Mouse (Mus musculus) macrophage (primary cell): ENCODE measurements around the gene Trcg1. TPM values are rescaled to one million over a fixed set of nuclear protein-coding genes. Genes with fewer than 3 reads are reported as not detected.

Experiments
- H3K27ac ChIP-seq: fragments of 350-480 bp; formaldehyde crosslinking; 2 replicates; pipeline ENCODE4 v1.9.0; 2021
- H3K36me3 ChIP-seq: fragments of 350-480 bp; formaldehyde crosslinking; 2 replicates; pipeline ENCODE4 v1.9.0; 2021; ENCODE audit errors: inconsistent target
- H3K4me3 ChIP-seq: fragments of 350-480 bp; formaldehyde crosslinking; 2 replicates; pipeline ENCODE4 v1.9.0; 2021; ENCODE audit errors: inconsistent target
- H3K79me2 ChIP-seq: fragments of 350-480 bp; formaldehyde crosslinking; 2 replicates; pipeline ENCODE4 v1.9.0; 2021; ENCODE audit errors: inconsistent target
- WGBS: methylation state at CpG from one replicate; pipeline ENCODE4 v1.1.7; 2026; ENCODE audit warnings: inconsistent platforms; ENCODE audit not compliant: missing documents; 5-methylcytosine and 5-hydroxymethylcytosine counted together
- polyA plus RNA-seq: library from polyadenylated mRNA; stranded (reverse); fragments of 250-400 nt; gene quantifications from 3 replicates; pipeline ENCODE4 v1.2.4, GENCODE M21; 2018; ENCODE audit warnings: inconsistent platforms

The Trcg1 gene
- polyA plus RNA-seq, 1 experiment from 2014 or later = not detected

GRCm38 (mm10) chr9:57262795-57263684, 26.7 kb downstream of the Trcg1 start:
- 44% methylated on average over 13 of the region's 13 CpGs for WGBS
- peaks cover 39% of the 10 kb centered on the region for H3K79me2 ChIP-seq
- peak overlapping the region; percentile 64 for H3K27ac ChIP-seq
- peak overlapping the region; percentile 25; the same call in 1 of the 2 replicates for H3K4me3 ChIP-seq
- peaks cover 10% of the 10 kb centered on the region for H3K36me3 ChIP-seq

DNA sequence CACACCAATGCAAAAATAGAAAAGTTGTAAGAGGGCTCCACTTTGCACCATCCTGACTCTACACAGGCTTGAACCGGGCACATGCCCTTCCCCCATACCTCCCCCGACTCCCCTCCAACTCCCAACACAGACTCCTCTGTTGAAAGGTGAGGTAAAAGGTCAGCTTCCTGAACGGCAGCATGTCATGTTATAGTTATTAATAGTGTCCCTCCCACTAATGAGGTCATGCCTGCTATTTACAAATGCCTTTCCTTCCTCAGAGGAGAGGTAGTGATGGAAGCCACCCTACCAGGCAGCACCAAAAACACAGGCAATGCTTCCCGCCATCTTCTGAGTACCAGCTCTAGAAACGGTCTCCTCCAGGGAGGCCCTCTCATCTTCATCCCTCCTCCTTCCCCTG, 28.8 kb downstream of the Trcg1 start:
- 70% methylated on average over 5 of the region's 5 CpGs for WGBS
- H3K79me2 ChIP-seq = peaks cover 18% of the 10 kb centered on the region
- no peaks in the 10 kb centered on the region for H3K36me3 ChIP-seq
- H3K27ac ChIP-seq = no peak overlapping the region
- no peak overlapping the region for H3K4me3 ChIP-seq

DNA sequence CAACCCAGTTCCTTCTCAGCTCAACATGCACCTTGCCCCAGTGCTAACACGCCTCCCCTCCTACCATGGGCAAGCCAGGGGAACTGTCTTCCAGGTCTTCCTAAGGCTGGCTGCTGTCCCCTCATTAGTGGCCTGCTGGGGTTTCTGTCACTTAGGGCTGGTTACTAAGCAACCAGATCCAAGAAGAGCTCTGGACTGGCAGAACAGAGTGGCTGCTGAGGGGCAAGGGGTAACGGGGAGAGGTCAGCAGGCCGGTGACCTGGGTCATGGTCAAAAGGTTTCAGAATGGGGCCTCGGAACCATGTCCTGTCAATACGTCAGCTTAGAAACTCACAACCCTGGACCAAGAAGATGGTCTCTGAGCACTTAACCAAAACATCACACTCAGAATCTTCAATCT, 31.1 kb downstream of the Trcg1 start:
- WGBS = 95% methylated on average over 5 of the region's 5 CpGs
- Histone ChIP-seq H3K27ac (no peak overlapping the region), H3K4me3 (no peak overlapping the region), H3K36me3 (no peaks in the 10 kb centered on the region), H3K79me2 (no peaks in the 10 kb centered on the region)

GRCm38 (mm10) chr9:57268078-57268477, 31.7 kb downstream of the Trcg1 start:
- 28% methylated on average over 10 of the region's 10 CpGs for WGBS
- Histone ChIP-seq H3K79me2 (no peaks in the 10 kb centered on the region), H3K4me3 (no peak overlapping the region), H3K27ac (no peak overlapping the region), H3K36me3 (no peaks in the 10 kb centered on the region)

DNA sequence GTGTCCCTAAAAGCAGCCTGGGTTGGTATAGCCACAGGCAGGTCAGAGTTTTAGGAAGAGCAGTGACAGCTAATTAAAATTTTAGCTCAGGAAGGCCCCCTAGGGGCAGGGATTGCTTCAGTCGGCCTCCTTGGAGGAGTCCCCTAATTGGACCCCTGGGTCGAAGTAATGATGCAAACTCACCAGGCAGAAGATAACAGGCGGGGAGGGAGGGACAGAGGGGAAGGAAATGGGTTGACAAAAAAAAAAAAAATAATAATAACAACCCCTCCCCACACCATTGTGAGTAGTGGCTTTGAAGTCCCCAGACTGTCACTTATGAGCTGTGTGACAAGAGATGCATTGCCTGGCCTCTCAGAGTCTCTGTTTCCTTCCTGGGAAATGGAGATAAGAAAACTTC, 32.2 kb downstream of the Trcg1 start:
- no peak overlapping the region for H3K27ac ChIP-seq
- no peak overlapping the region for H3K4me3 ChIP-seq
- H3K79me2 ChIP-seq = no peaks in the 10 kb centered on the region
- 22% methylated on average over 3 of the region's 3 CpGs for WGBS
- no peaks in the 10 kb centered on the region for H3K36me3 ChIP-seq

DNA sequence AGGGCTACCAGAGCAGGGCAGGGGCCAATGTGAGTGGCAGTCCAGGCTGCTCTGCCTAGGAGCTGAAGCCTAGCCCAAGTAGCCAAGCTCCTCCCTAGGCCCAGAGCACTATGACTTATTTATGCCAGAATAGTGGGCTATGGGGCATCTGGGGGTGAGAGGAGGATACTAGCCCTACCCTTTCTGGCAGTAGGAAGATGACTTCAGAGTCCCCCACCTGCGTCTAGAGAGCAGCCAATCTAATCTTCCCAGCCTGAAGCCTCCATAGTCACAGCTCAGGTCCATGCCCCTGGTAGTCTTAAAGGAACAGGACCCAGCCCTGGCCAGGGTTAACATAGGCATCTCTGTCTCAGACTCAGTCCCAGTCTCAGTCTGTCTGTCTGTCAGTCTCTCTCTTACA, 33.0 kb downstream of the Trcg1 start:
- Histone ChIP-seq H3K27ac (no peak overlapping the region), H3K4me3 (no peak overlapping the region), H3K36me3 (no peaks in the 10 kb centered on the region), H3K79me2 (no peaks in the 10 kb centered on the region)
- 75% methylated on average over 1 of the region's 1 CpGs for WGBS

- H3K79me2 ChIP-seq = no peaks in the 10 kb centered on the region
- no peaks in the 10 kb centered on the region for H3K36me3 ChIP-seq
- no peak overlapping the region for H3K27ac ChIP-seq
- 94% methylated on average over 8 of the region's 8 CpGs for WGBS
- H3K4me3 ChIP-seq = no peak overlapping the region
Measured at GRCm38 (mm10) chr9:57270399-57270798, 34.0 kb downstream of the Trcg1 start.

DNA sequence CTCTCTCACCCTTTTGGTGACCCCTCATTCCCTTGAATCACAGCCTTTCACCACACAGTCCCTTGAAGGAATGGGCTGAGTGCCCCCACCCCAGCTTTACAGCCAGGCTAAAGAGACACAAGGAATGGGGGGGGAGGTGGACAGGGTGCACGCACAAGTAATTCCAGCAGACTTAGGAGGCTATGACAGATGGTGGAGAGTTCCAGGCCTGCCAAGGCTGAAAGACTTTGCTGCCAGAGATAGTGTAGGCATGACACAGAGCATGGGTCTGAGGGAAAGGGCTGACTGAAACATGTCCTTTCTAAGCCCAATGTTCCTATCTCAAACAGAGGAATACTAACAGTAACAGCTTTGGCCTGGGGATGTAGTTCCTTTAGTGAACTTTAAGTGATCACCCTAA, 34.7 kb downstream of the Trcg1 start:
- Histone ChIP-seq H3K4me3 (no peak overlapping the region), H3K36me3 (no peaks in the 10 kb centered on the region), H3K27ac (no peak overlapping the region), H3K79me2 (no peaks in the 10 kb centered on the region)
- WGBS = 100% methylated on average over 1 of the region's 1 CpGs

DNA sequence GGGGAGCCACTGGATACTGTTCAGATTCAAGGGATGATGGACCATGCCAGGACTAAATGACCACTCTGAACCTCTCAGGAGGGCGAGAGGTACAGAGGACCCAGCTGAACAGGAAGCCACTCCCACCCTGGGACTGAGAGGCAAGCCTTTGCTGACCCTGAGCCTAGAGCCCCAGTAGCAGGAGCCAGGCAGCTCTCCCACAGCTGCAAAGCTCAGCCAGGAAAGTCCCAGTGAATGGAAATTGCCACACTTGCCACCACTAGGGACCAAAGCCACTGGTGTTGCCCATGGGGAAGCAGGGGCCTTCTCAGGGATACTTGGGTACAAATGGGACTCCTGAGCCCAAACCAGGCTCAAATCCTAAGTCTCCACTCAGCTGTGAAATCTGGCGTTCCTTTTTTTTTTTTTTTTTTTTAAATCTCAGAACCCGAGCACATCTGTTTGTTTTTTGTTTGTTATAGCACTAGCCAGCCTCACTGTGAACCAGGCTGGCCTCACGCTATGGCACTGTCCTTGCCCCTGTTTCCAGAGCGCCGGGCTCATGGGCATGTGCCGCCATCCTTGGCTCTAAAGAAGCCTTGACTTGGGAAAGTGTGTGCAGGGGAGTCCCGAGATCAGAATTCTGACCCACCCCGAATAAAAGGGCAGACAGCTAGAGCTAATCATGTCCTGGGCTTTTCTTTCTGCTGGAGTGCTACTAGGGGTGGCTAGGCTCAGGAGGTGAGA, 35.6 kb downstream of the Trcg1 start:
- H3K79me2 ChIP-seq = no peaks in the 10 kb centered on the region
- no peak overlapping the region for H3K27ac ChIP-seq
- H3K4me3 ChIP-seq = no peak overlapping the region
- no peaks in the 10 kb centered on the region for H3K36me3 ChIP-seq
- 85% methylated on average over 7 of the region's 9 CpGs for WGBS

DNA sequence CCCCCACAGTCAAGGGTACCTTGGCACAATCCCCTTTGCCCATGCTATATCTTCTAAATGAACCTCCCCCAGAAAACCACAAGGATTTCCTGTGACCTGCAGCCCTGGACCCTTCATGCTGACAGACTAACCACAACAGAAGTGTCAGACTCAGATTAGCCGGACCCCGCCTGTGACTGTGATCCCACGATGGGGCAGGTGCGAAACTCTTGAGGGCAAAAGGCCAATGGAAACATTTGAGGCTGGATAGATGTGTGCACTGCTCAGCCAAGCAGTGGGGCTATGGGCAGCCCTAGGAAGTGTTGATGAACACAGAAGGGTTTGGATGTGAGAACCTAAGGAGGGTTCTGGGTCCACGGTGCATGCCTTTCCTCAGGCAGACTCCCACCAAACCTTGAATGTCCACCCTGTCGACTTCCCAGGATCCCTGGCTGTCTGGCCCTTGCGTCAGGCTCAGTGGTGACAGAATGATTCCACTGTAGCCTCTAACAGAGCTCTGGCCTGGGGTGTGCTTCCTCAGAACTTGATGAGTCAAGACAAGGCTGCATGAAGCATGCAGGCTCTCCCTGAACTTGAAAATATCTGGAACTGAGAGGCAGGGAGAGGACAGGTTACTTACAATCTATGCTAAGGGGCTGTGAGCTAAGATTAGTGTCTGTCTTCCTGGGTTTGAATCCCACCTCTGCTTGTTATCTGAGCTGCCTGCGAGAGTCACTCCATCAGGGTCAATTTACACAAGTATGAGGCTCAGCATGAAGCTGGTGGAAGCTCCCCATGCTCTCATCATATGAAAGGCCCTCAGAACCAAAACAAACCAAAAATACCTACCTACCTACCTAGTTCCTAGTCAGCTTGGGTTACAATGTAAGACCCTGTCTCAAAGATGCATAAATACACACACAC, 36.8 kb downstream of the Trcg1 start:
- Histone ChIP-seq H3K36me3 (no peaks in the 10 kb centered on the region), H3K79me2 (no peaks in the 10 kb centered on the region), H3K4me3 (no peak overlapping the region), H3K27ac (no peak overlapping the region)
- WGBS = 32% methylated on average over 8 of the region's 8 CpGs

DNA sequence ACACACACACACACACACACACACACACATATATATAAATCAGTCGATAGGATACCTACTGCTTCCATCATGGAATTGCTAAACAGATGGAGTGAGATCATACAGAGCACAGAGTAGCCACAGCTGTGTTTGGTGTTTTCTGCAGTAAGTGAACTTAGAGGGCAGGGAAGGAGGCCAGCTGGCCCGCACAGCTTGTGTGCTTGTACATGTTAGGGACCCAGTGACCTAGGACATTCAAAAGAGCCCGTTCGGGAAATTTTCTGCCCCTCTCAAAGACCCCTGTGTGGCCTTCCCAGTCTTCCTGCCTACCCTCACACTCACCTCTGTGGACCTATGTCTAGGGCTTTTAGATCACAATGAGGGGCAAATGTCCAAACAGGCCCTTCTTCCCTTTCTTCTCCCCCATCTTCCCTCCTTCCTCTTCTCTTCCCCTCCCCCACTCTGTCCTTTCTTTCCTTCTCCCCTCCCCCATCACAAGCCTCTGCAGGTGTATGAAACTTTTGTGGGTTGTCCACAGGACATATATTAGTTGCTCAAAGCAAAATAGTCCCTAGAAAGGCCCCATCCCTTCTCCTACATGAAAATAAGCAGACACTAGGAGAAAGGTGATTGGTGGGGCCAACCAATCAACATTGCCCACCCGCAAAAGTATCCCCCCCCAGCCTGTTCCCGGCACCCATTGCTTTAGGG, 37.6 kb downstream of the Trcg1 start:
- Histone ChIP-seq H3K27ac (no peak overlapping the region), H3K79me2 (no peaks in the 10 kb centered on the region), H3K36me3 (no peaks in the 10 kb centered on the region), H3K4me3 (no peak overlapping the region)
- WGBS = 68% methylated on average over 5 of the region's 6 CpGs

DNA sequence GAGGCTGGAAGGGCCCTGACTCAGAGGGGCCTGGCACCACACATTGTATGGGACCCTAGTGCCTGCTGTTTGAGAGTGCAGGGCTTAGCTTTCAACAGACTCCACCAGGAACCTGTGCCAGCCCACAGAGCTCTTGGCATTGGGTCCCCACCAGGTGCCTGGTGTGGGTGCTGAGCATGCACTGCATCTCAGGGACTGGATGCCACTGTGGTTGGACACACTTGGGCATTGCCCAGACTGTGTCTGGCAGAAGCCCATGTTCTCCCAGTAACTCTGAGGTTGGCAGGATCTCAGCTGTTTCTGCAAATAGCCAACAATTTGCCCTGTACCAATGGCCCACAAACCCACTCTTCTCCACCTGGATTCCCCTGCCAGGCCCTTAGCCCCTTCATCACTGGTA, 40.0 kb downstream of the Trcg1 start:
- Histone ChIP-seq H3K79me2 (no peaks in the 10 kb centered on the region), H3K36me3 (no peaks in the 10 kb centered on the region), H3K4me3 (no peak overlapping the region), H3K27ac (no peak overlapping the region)

- WGBS = 10% methylated on average over 4 of the region's 4 CpGs
- H3K27ac ChIP-seq = no peak overlapping the region
Measured at GRCm38 (mm10) chr9:57278268-57278667, 41.9 kb downstream of the Trcg1 start.

GRCm38 (mm10) chr9:57279441-57279840, 43.1 kb downstream of the Trcg1 start:
- 98% methylated on average over 4 of the region's 4 CpGs for WGBS
- H3K4me3 ChIP-seq = no peak overlapping the region
- H3K36me3 ChIP-seq = no peaks in the 10 kb centered on the region
- no peaks in the 10 kb centered on the region for H3K79me2 ChIP-seq
- H3K27ac ChIP-seq = no peak overlapping the region

More at GRCm38 (mm10) chr9:57278268-57278667, 41.9 kb downstream of the Trcg1 start:
- no peaks in the 10 kb centered on the region for H3K36me3 ChIP-seq
- H3K79me2 ChIP-seq = no peaks in the 10 kb centered on the region
- H3K4me3 ChIP-seq = no peak overlapping the region
